Mouse (Mus musculus) stomach, postnatal 0 days (tissue): ENCODE data around the gene Ankfn1. TPM values are rescaled to one million over a fixed set of nuclear protein-coding genes. Genes with fewer than 3 reads are reported as not detected.

ENCODE experiments used
- ATAC-seq: fragments of 200-750 bp; cut with Nextera tagmentation; 2 replicates; pipeline ENCODE4 v1.8.0; 2017; ENCODE audit not compliant: low FRiP score, low TSS enrichment
- DNase-seq: peaks from one replicate; pipeline ENCODE4 v3.0.0-alpha.2; 2016; ENCODE audit warnings: low spot score
- H3K27ac ChIP-seq: fragments of 300-500 bp; sonication (generic); replicated peaks from 2 replicates; pipeline ENCODE4 v1.5.1; 2014; ENCODE audit warnings: mild to moderate bottlenecking, control low read depth
- H3K27me3 ChIP-seq: fragments of 300-500 bp; sonication (generic); 2 replicates; pipeline ENCODE4 v1.6.1; 2014; ENCODE audit warnings: low read length; ENCODE audit not compliant: control insufficient read depth, insufficient read depth
- H3K36me3 ChIP-seq: fragments of 300-500 bp; sonication (generic); 2 replicates; pipeline ENCODE4 v1.6.1; 2014; ENCODE audit warnings: low read length, mixed read lengths; ENCODE audit not compliant: control insufficient read depth, insufficient read depth
- H3K4me1 ChIP-seq: fragments of 300-500 bp; sonication (generic); replicated peaks from 2 replicates; pipeline ENCODE4 v1.6.1; 2014; ENCODE audit warnings: antibody characterized with exemption; ENCODE audit not compliant: control insufficient read depth, insufficient read depth
- H3K4me2 ChIP-seq: fragments of 300-500 bp; sonication (generic); replicated peaks from 2 replicates; pipeline ENCODE4 v1.6.1; 2014; ENCODE audit warnings: low read depth, mild to moderate bottlenecking, control low read depth, moderate library complexity
- H3K4me3 ChIP-seq: fragments of 300-500 bp; sonication (generic); 2 replicates; pipeline ENCODE4 v1.5.1; 2014; ENCODE audit warnings: low read depth, low read length, control low read depth
- H3K9ac ChIP-seq: fragments of 300-500 bp; sonication (generic); 2 replicates; pipeline ENCODE4 v1.6.1; 2014; ENCODE audit warnings: mild to moderate bottlenecking, low read length, control low read depth, mixed read lengths
- H3K9me3 ChIP-seq: fragments of 300-500 bp; sonication (generic); 2 replicates; pipeline ENCODE4 v1.6.1; 2016; ENCODE audit warnings: low read length; ENCODE audit not compliant: control insufficient read depth
- CTCF ChIP-seq: IDR thresholded peaks from 2 replicates; pipeline ENCODE4 v1.5.1; 2016; ENCODE audit warnings: antibody characterized with exemption, low read depth, mild to moderate bottlenecking, moderate library complexity
- EP300 ChIP-seq: optimal IDR thresholded peaks from 2 replicates; pipeline ENCODE3; 2016; ENCODE audit warnings: antibody characterized with exemption
- WGBS: fragments of 180-500 bp; shearing (Covaris S2); extraction: QIAGEN DNeasy Blood & Tissue Kit; methylation state at CpG from one replicate; pipeline ENCODE4 v1.1.7; 2014; 5-methylcytosine and 5-hydroxymethylcytosine counted together
- polyA plus RNA-seq: library from polyadenylated mRNA; unstranded; fragments of >200 nt; fragmentation: Nextera tagmentation; extraction: Ambion mirVana; gene quantifications from 2 replicates; pipeline ENCODE4 v1.2.1, GENCODE M21; 2015

Gene Ankfn1
- polyA plus RNA-seq, 1 experiment from 2014 or later, result 0.10 TPM

- Histone ChIP-seq H3K27me3 (no peaks in the 10 kb centered on the region), H3K9ac (no peak overlapping the region), H3K27ac (no peak overlapping the region)
Observed at GRCm38 (mm10) chr11:89462216-89462615, 315.2 kb downstream of the Ankfn1 start.

GRCm38 (mm10) chr11:89459437-89459836 is 318.0 kb downstream of the Ankfn1 start:
- Histone ChIP-seq H3K9me3 (no peaks in the 10 kb centered on the region), H3K9ac (no peak overlapping the region), H3K4me1 (no peaks in the 10 kb centered on the region), H3K4me3 (no peak overlapping the region), H3K4me2 (no peak overlapping the region), H3K27ac (no peak overlapping the region), H3K36me3 (no peaks in the 10 kb centered on the region), H3K27me3 (no peaks in the 10 kb centered on the region)
- DNase-seq, result no peak
- no peak for ATAC-seq
- no peak for TF ChIP-seq CTCF
- TF ChIP-seq EP300, result no peak
- 83% methylated on average over 6 of the region's 6 CpGs for WGBS

More at GRCm38 (mm10) chr11:89462216-89462615, 315.2 kb downstream of the Ankfn1 start:
- H3K4me1 ChIP-seq, result no peaks in the 10 kb centered on the region
- no peak overlapping the region for H3K4me2 ChIP-seq
- no peak for TF ChIP-seq EP300
- no peak for TF ChIP-seq CTCF
- H3K4me3 ChIP-seq, result no peak overlapping the region
- H3K36me3 ChIP-seq, result no peaks in the 10 kb centered on the region
- 81% methylated on average over 10 of the region's 10 CpGs for WGBS
- no peak for ATAC-seq
- DNase-seq, result no peak
- H3K9me3 ChIP-seq, result no peaks in the 10 kb centered on the region

DNA sequence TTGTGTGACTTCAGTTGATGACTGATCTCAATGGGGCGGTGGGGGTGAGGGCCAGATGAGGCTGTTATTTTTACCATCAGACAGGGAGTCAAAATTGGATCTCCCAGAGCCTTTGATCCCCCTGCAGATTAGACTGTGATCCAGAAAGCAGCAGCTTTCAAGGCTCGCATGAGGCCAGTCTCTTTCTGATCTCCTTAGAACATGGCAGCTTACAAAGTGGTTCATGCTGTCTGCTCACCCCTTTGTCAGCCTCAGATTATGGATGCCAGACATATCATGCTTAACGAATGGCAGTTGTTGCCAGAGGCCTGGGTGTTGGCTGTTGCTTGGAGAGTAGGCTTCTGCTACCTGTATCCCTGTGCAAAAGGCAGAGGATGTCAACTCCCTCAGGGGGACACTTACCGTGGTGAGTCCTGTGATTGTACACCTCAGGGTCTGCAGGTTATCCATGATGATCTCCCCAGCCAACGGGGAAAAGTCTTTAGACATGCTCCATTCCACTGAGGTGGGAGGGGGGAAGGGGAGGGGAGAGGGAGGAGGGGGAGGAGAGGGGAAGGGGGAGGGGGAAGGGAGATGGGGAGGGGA is 321.7 kb downstream of the Ankfn1 start:
- no peak overlapping the region for H3K4me2 ChIP-seq
- no peak overlapping the region for H3K9ac ChIP-seq
- ATAC-seq (no peak), DNase-seq (no peak)
- 46% methylated on average over 5 of the region's 5 CpGs for WGBS
- no peaks in the 10 kb centered on the region for H3K4me1 ChIP-seq
- no peak overlapping the region for H3K4me3 ChIP-seq
- no peaks in the 10 kb centered on the region for H3K9me3 ChIP-seq
- no peak overlapping the region for H3K27ac ChIP-seq
- no peaks in the 10 kb centered on the region for H3K36me3 ChIP-seq
- no peak for TF ChIP-seq EP300
- no peak for TF ChIP-seq CTCF
- no peaks in the 10 kb centered on the region for H3K27me3 ChIP-seq

DNA sequence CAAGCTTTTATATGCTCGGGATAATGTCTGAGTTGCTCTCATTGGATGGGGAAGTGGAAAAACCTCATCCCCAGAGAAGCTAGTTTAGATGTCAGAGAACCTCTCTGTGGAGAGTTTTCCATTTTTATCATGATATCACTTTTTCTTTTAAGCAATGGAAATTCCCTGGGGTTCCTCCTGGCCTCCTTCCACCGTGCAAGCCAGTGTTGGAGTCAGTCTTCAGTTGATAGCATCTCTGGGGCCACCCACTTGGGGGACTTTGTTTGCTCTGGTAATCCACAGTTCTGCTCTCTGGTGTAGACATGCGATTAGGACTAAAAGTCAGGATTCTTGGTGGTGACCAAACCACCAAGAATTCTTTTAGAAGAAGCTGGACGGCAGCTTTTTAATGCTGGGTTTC is 322.8 kb downstream of the Ankfn1 start:
- TF ChIP-seq EP300 (no peak), CTCF (no peak)
- Histone ChIP-seq H3K9me3 (no peaks in the 10 kb centered on the region), H3K9ac (no peak overlapping the region), H3K27ac (no peak overlapping the region), H3K36me3 (no peaks in the 10 kb centered on the region), H3K4me1 (no peaks in the 10 kb centered on the region), H3K4me2 (no peak overlapping the region), H3K27me3 (no peaks in the 10 kb centered on the region), H3K4me3 (no peak overlapping the region)
- WGBS, result 40% methylated on average over 4 of the region's 4 CpGs
- DNase-seq (no peak), ATAC-seq (no peak)

GRCm38 (mm10) chr11:89452862-89453261 is 324.6 kb downstream of the Ankfn1 start:
- H3K27me3 ChIP-seq, result no peaks in the 10 kb centered on the region
- no peaks in the 10 kb centered on the region for H3K36me3 ChIP-seq
- WGBS, result 18% methylated on average over 2 of the region's 2 CpGs
- no peak for ATAC-seq
- no peak overlapping the region for H3K9ac ChIP-seq
- no peak overlapping the region for H3K27ac ChIP-seq
- no peak overlapping the region for H3K4me2 ChIP-seq
- no peak overlapping the region for H3K4me3 ChIP-seq
- TF ChIP-seq EP300 (no peak), CTCF (no peak)
- H3K9me3 ChIP-seq, result no peaks in the 10 kb centered on the region
- no peak for DNase-seq
- no peaks in the 10 kb centered on the region for H3K4me1 ChIP-seq

- TF ChIP-seq EP300 (no peak), CTCF (no peak)
- DNase-seq, result no peak
- Histone ChIP-seq H3K4me3 (no peak overlapping the region), H3K36me3 (no peaks in the 10 kb centered on the region), H3K9me3 (no peaks in the 10 kb centered on the region), H3K4me2 (no peak overlapping the region), H3K4me1 (no peaks in the 10 kb centered on the region), H3K27ac (no peak overlapping the region), H3K27me3 (no peaks in the 10 kb centered on the region), H3K9ac (no peak overlapping the region)
- ATAC-seq, result no peak
- 78% methylated on average over 4 of the region's 4 CpGs for WGBS
Observed at GRCm38 (mm10) chr11:89450406-89450805, 327.0 kb downstream of the Ankfn1 start.
